Mouse (Mus musculus): ENCODE data around the gene Rasl12. TPM values are rescaled to one million over a fixed set of nuclear protein-coding genes. Genes with fewer than 3 reads are reported as not detected.

The Rasl12 gene
- polyA plus RNA-seq, 1 experiment from 2014 or later: 7.1 TPM

GRCm38 (mm10) chr9:65447951-65448350 is 49.6 kb downstream of the Rasl12 start:
- no peak overlapping the region for H3K4me3 ChIP-seq (replicated peaks; ENCODE audit: low read depth, low read length)
- ATAC-seq (ENCODE audit: low FRiP score, low TSS enrichment) (no peak), DNase-seq (no peak)
- H3K27me3 ChIP-seq (ENCODE audit: control insufficient read depth, insufficient read depth, low read length): no peaks in the 10 kb centered on the region
- H3K4me2 ChIP-seq (ENCODE audit: low read length): no peak overlapping the region
- peaks cover 83% of the 10 kb centered on the region for H3K36me3 ChIP-seq (ENCODE audit: control insufficient read depth, insufficient read depth, low read length)
- H3K4me1 ChIP-seq (ENCODE audit: control insufficient read depth, insufficient read depth, low read length): no peaks in the 10 kb centered on the region
- H3K9ac ChIP-seq (replicated peaks; ENCODE audit: low read length): no peak overlapping the region
- WGBS: 91% methylated on average over 6 of the region's 6 CpGs
- H3K9me3 ChIP-seq (ENCODE audit: control insufficient read depth, low read length): no peaks in the 10 kb centered on the region
- no peak overlapping the region for H3K27ac ChIP-seq (replicated peaks; ENCODE audit: low read depth, low read length)

DNA sequence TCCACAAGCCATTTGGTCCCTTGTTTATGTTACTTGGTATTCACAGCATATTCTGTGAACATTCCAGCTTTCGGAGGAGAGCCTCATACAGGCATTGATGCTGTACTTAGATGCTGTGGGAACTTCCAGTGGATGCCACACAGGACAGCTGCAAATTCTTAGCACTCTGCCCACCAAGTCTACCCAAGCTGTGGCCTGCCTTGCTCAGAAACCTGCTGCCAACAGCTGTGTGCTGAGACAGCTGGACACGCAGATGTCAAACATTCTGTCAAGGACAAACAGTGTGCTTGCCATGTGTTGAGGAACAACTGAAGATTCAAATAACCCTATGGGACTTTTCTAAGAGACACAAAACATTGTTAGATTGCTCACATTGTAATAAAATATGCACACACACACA is 60.7 kb downstream of the Rasl12 start:
- Histone ChIP-seq H3K4me3 (replicated peaks; ENCODE audit: low read depth, low read length) (no peak overlapping the region), H3K4me1 (ENCODE audit: control insufficient read depth, insufficient read depth, low read length) (peaks cover 25% of the 10 kb centered on the region), H3K9ac (replicated peaks; ENCODE audit: low read length) (no peak overlapping the region), H3K27ac (replicated peaks; ENCODE audit: low read depth, low read length) (no peak overlapping the region), H3K4me2 (ENCODE audit: low read length) (no peak overlapping the region), H3K27me3 (ENCODE audit: control insufficient read depth, insufficient read depth, low read length) (no peaks in the 10 kb centered on the region), H3K36me3 (ENCODE audit: control insufficient read depth, insufficient read depth, low read length) (no peaks in the 10 kb centered on the region), H3K9me3 (ENCODE audit: control insufficient read depth, low read length) (no peaks in the 10 kb centered on the region)
- 91% methylated on average over 2 of the region's 2 CpGs for WGBS
- DNase-seq (no peak), ATAC-seq (ENCODE audit: low FRiP score, low TSS enrichment) (no peak)

- Histone ChIP-seq H3K27ac (replicated peaks; ENCODE audit: low read depth, low read length) (peak overlapping the region; percentile 91), H3K4me2 (ENCODE audit: low read length) (peak overlapping the region; percentile 82), H3K9me3 (ENCODE audit: control insufficient read depth, low read length) (no peaks in the 10 kb centered on the region), H3K4me3 (replicated peaks; ENCODE audit: low read depth, low read length) (peak overlapping the region; percentile 83), H3K4me1 (ENCODE audit: control insufficient read depth, insufficient read depth, low read length) (peaks cover 25% of the 10 kb centered on the region), H3K27me3 (ENCODE audit: control insufficient read depth, insufficient read depth, low read length) (no peaks in the 10 kb centered on the region), H3K9ac (replicated peaks; ENCODE audit: low read length) (peak overlapping the region; percentile 80; the same call in 1 of the 2 replicates), H3K36me3 (ENCODE audit: control insufficient read depth, insufficient read depth, low read length) (peaks cover under 1% of the 10 kb centered on the region; the same call in 1 of the 2 replicates)
- no peak for DNase-seq
- WGBS: 35% methylated on average over 3 of the region's 3 CpGs
- ATAC-seq (ENCODE audit: low FRiP score, low TSS enrichment): no peak
Measured at GRCm38 (mm10) chr9:65460198-65460597, 61.9 kb downstream of the Rasl12 start.

DNA sequence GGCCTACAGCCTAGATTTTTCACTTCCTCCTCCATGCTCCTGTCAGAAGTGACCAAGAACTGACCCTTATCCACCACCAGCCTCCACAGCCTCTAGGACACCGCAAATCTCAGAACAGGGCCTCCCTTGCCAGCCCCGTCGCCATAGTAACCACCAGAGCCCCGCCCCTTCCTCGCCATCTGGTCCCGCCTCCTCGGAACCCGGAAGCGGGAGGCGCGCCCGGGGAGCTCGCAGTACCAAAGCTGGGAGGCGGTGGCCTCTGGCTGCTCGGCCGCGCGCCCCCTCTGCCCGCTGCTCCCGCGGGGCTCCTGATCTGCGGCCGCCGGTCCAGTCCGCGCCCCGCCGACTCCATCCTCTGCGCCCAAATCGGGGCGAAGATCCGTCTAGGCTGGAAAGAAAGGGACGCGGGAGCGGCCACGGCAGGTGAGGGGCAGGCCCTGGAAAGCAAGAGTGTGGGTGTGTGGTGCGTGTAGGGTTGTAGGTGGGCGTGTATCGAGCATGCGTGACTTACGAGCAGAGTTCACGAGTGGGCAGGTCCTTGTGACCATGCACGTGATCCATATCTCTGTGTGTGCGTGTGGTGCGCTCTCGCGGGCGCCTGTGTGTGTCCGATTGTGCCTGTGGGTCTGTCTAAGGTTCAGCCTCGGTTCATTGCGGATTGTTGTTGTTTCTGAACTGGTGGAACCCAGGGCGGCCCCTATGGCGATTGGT is 62.6 kb downstream of the Rasl12 start, which contains the start of gene Spg21:
Spg21 (plus strand) TSS at position 216 of the 711 bp plus-strand sequence.
- Histone ChIP-seq H3K27me3 (ENCODE audit: control insufficient read depth, insufficient read depth, low read length) (no peaks in the 10 kb centered on the region), H3K36me3 (ENCODE audit: control insufficient read depth, insufficient read depth, low read length) (peaks cover 7% of the 10 kb centered on the region; the same call in 1 of the 2 replicates), H3K9ac (replicated peaks; ENCODE audit: low read length) (peak within 1 kb of the TSS; percentile 80), H3K4me3 (replicated peaks; ENCODE audit: low read depth, low read length) (peak within 1 kb of the TSS; percentile 83), H3K4me1 (ENCODE audit: control insufficient read depth, insufficient read depth, low read length) (peaks cover 25% of the 10 kb centered on the region), H3K9me3 (ENCODE audit: control insufficient read depth, low read length) (no peaks in the 10 kb centered on the region), H3K27ac (replicated peaks; ENCODE audit: low read depth, low read length) (peak within 1 kb of the TSS; percentile 91), H3K4me2 (ENCODE audit: low read length) (peak within 1 kb of the TSS; percentile 82)
- under 1% methylated on average over 53 of the region's 53 CpGs for WGBS
- ATAC-seq (ENCODE audit: low FRiP score, low TSS enrichment): peak; percentile 95
- peak; percentile 97 for DNase-seq

GRCm38 (mm10) chr9:65462544-65462943 is 64.2 kb downstream of the Rasl12 start:
- DNase-seq: no peak
- Histone ChIP-seq H3K27me3 (ENCODE audit: control insufficient read depth, insufficient read depth, low read length) (no peaks in the 10 kb centered on the region), H3K4me3 (replicated peaks; ENCODE audit: low read depth, low read length) (no peak overlapping the region), H3K36me3 (ENCODE audit: control insufficient read depth, insufficient read depth, low read length) (peaks cover 17% of the 10 kb centered on the region), H3K9me3 (ENCODE audit: control insufficient read depth, low read length) (no peaks in the 10 kb centered on the region), H3K27ac (replicated peaks; ENCODE audit: low read depth, low read length) (no peak overlapping the region), H3K9ac (replicated peaks; ENCODE audit: low read length) (no peak overlapping the region), H3K4me2 (ENCODE audit: low read length) (peak overlapping the region; percentile 82), H3K4me1 (ENCODE audit: control insufficient read depth, insufficient read depth, low read length) (peaks cover 25% of the 10 kb centered on the region)
- 80% methylated on average over 5 of the region's 5 CpGs for WGBS
- ATAC-seq (ENCODE audit: low FRiP score, low TSS enrichment): no peak

GRCm38 (mm10) chr9:65464161-65464560 is 65.9 kb downstream of the Rasl12 start:
- ATAC-seq (ENCODE audit: low FRiP score, low TSS enrichment) (no peak), DNase-seq (no peak)
- Histone ChIP-seq H3K27me3 (ENCODE audit: control insufficient read depth, insufficient read depth, low read length) (no peaks in the 10 kb centered on the region), H3K4me1 (ENCODE audit: control insufficient read depth, insufficient read depth, low read length) (peaks cover 25% of the 10 kb centered on the region), H3K9me3 (ENCODE audit: control insufficient read depth, low read length) (no peaks in the 10 kb centered on the region), H3K9ac (replicated peaks; ENCODE audit: low read length) (no peak overlapping the region), H3K36me3 (ENCODE audit: control insufficient read depth, insufficient read depth, low read length) (peaks cover 30% of the 10 kb centered on the region), H3K4me3 (replicated peaks; ENCODE audit: low read depth, low read length) (no peak overlapping the region), H3K27ac (replicated peaks; ENCODE audit: low read depth, low read length) (no peak overlapping the region), H3K4me2 (ENCODE audit: low read length) (no peak overlapping the region)
- WGBS: 96% methylated on average over 6 of the region's 6 CpGs

Other genes with a start within 250 kb of the Rasl12 start
- gene Parp16, start 203.2 kb upstream of the Rasl12 start, polyA plus RNA-seq (2014; fragmentation: Nextera tagmentation; extraction: Ambion mirVana): 5.2 and 6.5 TPM in 2 replicates
- gene Cilp, start 133.3 kb upstream of the Rasl12 start, polyA plus RNA-seq (2014; fragmentation: Nextera tagmentation; extraction: Ambion mirVana): 0.17 and 0.24 TPM in 2 replicates
- gene Clpx, start 104.2 kb upstream of the Rasl12 start, polyA plus RNA-seq (2014; fragmentation: Nextera tagmentation; extraction: Ambion mirVana): 38.1 and 45.6 TPM in 2 replicates
- gene Pdcd7, start 52.4 kb upstream of the Rasl12 start, polyA plus RNA-seq (2014; fragmentation: Nextera tagmentation; extraction: Ambion mirVana): 10.1 and 13.1 TPM in 2 replicates
- 1.5 and 1.7 TPM in 2 replicates for gene Ubap1l, start 37.5 kb upstream of the Rasl12 start, polyA plus RNA-seq (2014; fragmentation: Nextera tagmentation; extraction: Ambion mirVana)
- 0.23 and 0.47 TPM in 2 replicates for gene Kbtbd13, start 6.9 kb upstream of the Rasl12 start, polyA plus RNA-seq (2014; fragmentation: Nextera tagmentation; extraction: Ambion mirVana)
- gene Slc51b, start 24.4 kb downstream of the Rasl12 start, polyA plus RNA-seq (2014; fragmentation: Nextera tagmentation; extraction: Ambion mirVana): not detected in 2 replicates
- 22.0 and 23.5 TPM in 2 replicates for gene Mtfmt, start 37.3 kb downstream of the Rasl12 start, polyA plus RNA-seq (2014; fragmentation: Nextera tagmentation; extraction: Ambion mirVana)
- 137 and 162 TPM in 2 replicates for gene Spg21, start 62.4 kb downstream of the Rasl12 start, polyA plus RNA-seq (2014; fragmentation: Nextera tagmentation; extraction: Ambion mirVana)
- gene Ankdd1a, start 121.7 kb downstream of the Rasl12 start, polyA plus RNA-seq (2014; fragmentation: Nextera tagmentation; extraction: Ambion mirVana): 0.55 and 1.00 TPM in 2 replicates
- gene Plekho2, start 181.5 kb downstream of the Rasl12 start, polyA plus RNA-seq (2014; fragmentation: Nextera tagmentation; extraction: Ambion mirVana): 2.9 and 4.6 TPM in 2 replicates
- 1.5 and 2.6 TPM in 2 replicates for gene Pif1, start 188.7 kb downstream of the Rasl12 start, polyA plus RNA-seq (2014; fragmentation: Nextera tagmentation; extraction: Ambion mirVana)
- 2.4 and 3.5 TPM in 2 replicates for gene Rbpms2, start 231.1 kb downstream of the Rasl12 start, polyA plus RNA-seq (2014; fragmentation: Nextera tagmentation; extraction: Ambion mirVana)

All from midbrain, embryonic 14.5 days (tissue).